Mouse (Mus musculus) forebrain, embryonic 15.5 days (tissue): ENCODE data around the gene Tfap2e. TPM values are rescaled to one million over a fixed set of nuclear protein-coding genes. Genes with fewer than 3 reads are reported as not detected.

ENCODE experiments used
- ATAC-seq: fragments of 200-750 bp; cut with Nextera tagmentation; replicated peaks from 2 replicates; pipeline ENCODE4 v1.8.0; 2017; ENCODE audit warnings: mild to moderate bottlenecking, moderate TSS enrichment, moderate library complexity
- H3K27ac ChIP-seq: fragments of 300-500 bp; sonication (generic); replicated peaks from 2 replicates; pipeline ENCODE4 v1.5.1; 2015; ENCODE audit warnings: mild to moderate bottlenecking, inconsistent platforms
- H3K27me3 ChIP-seq: fragments of 300-500 bp; sonication (generic); 2 replicates; pipeline ENCODE4 v1.6.1; 2015; ENCODE audit warnings: inconsistent platforms
- H3K36me3 ChIP-seq: fragments of 300-500 bp; sonication (generic); 2 replicates; pipeline ENCODE4 v1.6.1; 2015; ENCODE audit warnings: mild to moderate bottlenecking, inconsistent platforms
- H3K4me1 ChIP-seq: fragments of 300-500 bp; sonication (generic); 2 replicates; pipeline ENCODE4 v1.6.1; 2015; ENCODE audit warnings: inconsistent platforms
- H3K4me2 ChIP-seq: fragments of 300-500 bp; sonication (generic); replicated peaks from 2 replicates; pipeline ENCODE4 v1.6.1; 2015; ENCODE audit warnings: mild to moderate bottlenecking, inconsistent platforms
- H3K4me3 ChIP-seq: fragments of 300-500 bp; sonication (generic); 2 replicates; pipeline ENCODE4 v1.5.1; 2015; ENCODE audit warnings: mild to moderate bottlenecking, inconsistent platforms
- H3K9ac ChIP-seq: fragments of 300-500 bp; sonication (generic); replicated peaks from 2 replicates; pipeline ENCODE4 v1.6.1; 2015; ENCODE audit warnings: mild to moderate bottlenecking, inconsistent platforms
- H3K9me3 ChIP-seq: fragments of 300-500 bp; sonication (generic); 2 replicates; pipeline ENCODE4 v1.6.1; 2016; ENCODE audit warnings: inconsistent platforms
- WGBS: fragments of 180-500 bp; shearing (Covaris S2); methylation state at CpG from one replicate; pipeline ENCODE4 v1.1.7; 2015; ENCODE audit warnings: mixed read lengths; 5-methylcytosine and 5-hydroxymethylcytosine counted together
- polyA plus RNA-seq: library from polyadenylated mRNA; unstranded; fragments of >200 nt; fragmentation: Nextera tagmentation; extraction: Ambion mirVana; gene quantifications from 2 replicates; pipeline ENCODE4 v1.2.1, GENCODE M21; 2015

The Tfap2e gene
- polyA plus RNA-seq, 1 experiment from 2014 or later: 0.78 TPM

DNA sequence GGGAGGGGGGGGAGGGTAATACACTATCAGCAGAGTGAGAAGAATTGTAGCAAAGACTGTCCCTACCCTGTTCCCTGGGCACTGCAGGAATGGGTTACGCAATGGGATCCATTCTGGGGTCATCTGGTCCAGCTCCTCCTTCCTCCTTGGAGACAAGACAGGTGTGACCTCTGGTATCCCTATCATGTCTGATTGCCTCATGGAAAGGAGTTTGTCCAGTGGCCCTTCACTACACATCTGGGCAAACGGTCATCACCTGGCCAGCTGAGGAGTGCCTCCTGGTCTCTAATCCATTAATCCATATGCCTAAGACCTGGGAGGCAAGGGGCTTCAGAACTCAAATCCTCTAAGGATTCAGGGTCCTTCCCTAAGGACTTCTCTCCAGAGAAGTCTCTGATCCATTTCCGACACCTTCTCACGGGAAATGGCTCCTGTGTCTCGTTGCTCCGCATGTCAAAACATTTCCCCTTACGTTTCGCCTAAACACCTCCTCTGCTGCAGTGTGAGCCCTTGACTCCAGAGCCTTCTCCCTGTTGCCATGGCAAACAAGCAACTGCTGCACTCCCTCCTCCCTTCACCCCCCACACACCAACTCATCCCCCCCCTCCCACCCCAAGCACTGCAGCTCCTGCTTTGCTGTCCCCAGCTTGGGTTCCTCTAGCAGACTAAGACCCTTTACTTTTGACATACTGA is 15.0 kb upstream of the Tfap2e start:
- peak overlapping the region; percentile 94 for H3K4me2 ChIP-seq
- H3K9ac ChIP-seq: 0 out of 2 replicates have a peak overlapping the region, but pooled peaks have one; percentile 15
- 51% methylated on average over 8 of the region's 8 CpGs for WGBS
- peaks cover 63% of the 10 kb centered on the region for H3K4me1 ChIP-seq
- peaks cover 30% of the 10 kb centered on the region for H3K36me3 ChIP-seq
- ATAC-seq: no peak
- peak overlapping the region; percentile 99 for H3K4me3 ChIP-seq
- no peak overlapping the region for H3K27ac ChIP-seq
- H3K9me3 ChIP-seq: no peaks in the 10 kb centered on the region
- H3K27me3 ChIP-seq: no peaks in the 10 kb centered on the region

- 59% methylated on average over 26 of the region's 26 CpGs for WGBS
Measured at GRCm38 (mm10) chr4:126750046-126750683, 14.1 kb upstream of the Tfap2e start.

DNA sequence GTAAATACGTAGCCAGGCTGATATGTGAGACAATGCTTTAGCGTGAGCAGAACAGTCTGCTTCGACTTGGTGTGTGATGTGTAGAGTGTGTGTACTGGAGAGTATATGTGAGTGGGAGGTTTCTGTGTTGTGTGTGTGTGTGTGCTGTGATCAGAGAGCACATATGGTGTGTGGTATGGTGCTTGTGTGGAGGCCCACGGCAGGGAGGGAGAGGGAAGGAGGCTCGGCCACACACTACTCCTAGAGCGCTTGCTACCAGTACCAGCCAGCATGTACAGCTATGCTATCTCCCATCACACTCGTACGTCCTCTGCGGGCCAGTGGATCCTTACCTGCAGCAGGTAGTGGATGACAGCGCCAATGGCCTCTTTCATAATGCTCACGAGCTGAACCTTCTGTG is 13.5 kb upstream of the Tfap2e start:
- Histone ChIP-seq H3K4me3 (peak overlapping the region; percentile 9), H3K27me3 (no peaks in the 10 kb centered on the region), H3K4me1 (peaks cover 61% of the 10 kb centered on the region), H3K9me3 (no peaks in the 10 kb centered on the region), H3K9ac (no peak overlapping the region), H3K36me3 (peaks cover 42% of the 10 kb centered on the region), H3K27ac (peak overlapping the region; percentile 59), H3K4me2 (peak overlapping the region; percentile 20)
- 78% methylated on average over 11 of the region's 11 CpGs for WGBS
- ATAC-seq: no peak

More at GRCm38 (mm10) chr4:126750046-126750683, 14.1 kb upstream of the Tfap2e start:
- Histone ChIP-seq H3K4me1 (peaks cover 67% of the 10 kb centered on the region), H3K27me3 (no peaks in the 10 kb centered on the region), H3K9me3 (no peaks in the 10 kb centered on the region), H3K9ac (peak overlapping the region; percentile 27; the same call in 1 of the 2 replicates), H3K4me3 (peak overlapping the region; percentile 9), H3K27ac (peak overlapping the region; percentile 59), H3K4me2 (peak overlapping the region; percentile 20), H3K36me3 (peaks cover 36% of the 10 kb centered on the region)
- no peak for ATAC-seq

- Histone ChIP-seq H3K4me2 (no peak overlapping the region), H3K4me1 (peaks cover 56% of the 10 kb centered on the region)
- ATAC-seq: no peak
Measured at GRCm38 (mm10) chr4:126748381-126748780, 12.3 kb upstream of the Tfap2e start.

GRCm38 (mm10) chr4:126746194-126746840 is 10.3 kb upstream of the Tfap2e start:
- Histone ChIP-seq H3K9me3 (no peaks in the 10 kb centered on the region), H3K27me3 (0 out of 2 replicates have a peak, but pooled peaks cover 4% of the 10 kb centered on the region), H3K27ac (no peak overlapping the region; the same call in 1 of the 2 replicates), H3K9ac (no peak overlapping the region), H3K4me3 (no peak overlapping the region), H3K36me3 (peaks cover 46% of the 10 kb centered on the region), H3K4me2 (no peak overlapping the region), H3K4me1 (peaks cover 43% of the 10 kb centered on the region)
- 81% methylated on average over 10 of the region's 10 CpGs for WGBS
- no peak for ATAC-seq

More at GRCm38 (mm10) chr4:126748381-126748780, 12.3 kb upstream of the Tfap2e start:
- Histone ChIP-seq H3K4me3 (no peak overlapping the region), H3K27ac (no peak overlapping the region), H3K36me3 (peaks cover 46% of the 10 kb centered on the region), H3K9ac (no peak overlapping the region), H3K27me3 (no peaks in the 10 kb centered on the region), H3K9me3 (no peaks in the 10 kb centered on the region)
- WGBS: 91% methylated on average over 8 of the region's 8 CpGs

GRCm38 (mm10) chr4:126745506-126746193 is 9.6 kb upstream of the Tfap2e start:
- 32% methylated on average over 13 of the region's 13 CpGs for WGBS
- no peak for ATAC-seq
- no peak overlapping the region for H3K4me2 ChIP-seq
- no peak overlapping the region; the same call in 1 of the 2 replicates for H3K27ac ChIP-seq
- H3K4me1 ChIP-seq: peaks cover 37% of the 10 kb centered on the region
- 0 out of 2 replicates have a peak, but pooled peaks cover 4% of the 10 kb centered on the region for H3K27me3 ChIP-seq
- H3K36me3 ChIP-seq: peaks cover 46% of the 10 kb centered on the region
- H3K9me3 ChIP-seq: no peaks in the 10 kb centered on the region
- no peak overlapping the region for H3K9ac ChIP-seq
- no peak overlapping the region for H3K4me3 ChIP-seq

GRCm38 (mm10) chr4:126744831-126745230 is 8.8 kb upstream of the Tfap2e start:
- Histone ChIP-seq H3K9ac (no peak overlapping the region), H3K4me2 (no peak overlapping the region), H3K9me3 (no peaks in the 10 kb centered on the region), H3K36me3 (peaks cover 46% of the 10 kb centered on the region), H3K4me1 (peaks cover 28% of the 10 kb centered on the region), H3K27me3 (peaks cover 5% of the 10 kb centered on the region; the same call in 1 of the 2 replicates), H3K27ac (no peak overlapping the region), H3K4me3 (no peak overlapping the region)
- 85% methylated on average over 14 of the region's 14 CpGs for WGBS
- no peak for ATAC-seq

DNA sequence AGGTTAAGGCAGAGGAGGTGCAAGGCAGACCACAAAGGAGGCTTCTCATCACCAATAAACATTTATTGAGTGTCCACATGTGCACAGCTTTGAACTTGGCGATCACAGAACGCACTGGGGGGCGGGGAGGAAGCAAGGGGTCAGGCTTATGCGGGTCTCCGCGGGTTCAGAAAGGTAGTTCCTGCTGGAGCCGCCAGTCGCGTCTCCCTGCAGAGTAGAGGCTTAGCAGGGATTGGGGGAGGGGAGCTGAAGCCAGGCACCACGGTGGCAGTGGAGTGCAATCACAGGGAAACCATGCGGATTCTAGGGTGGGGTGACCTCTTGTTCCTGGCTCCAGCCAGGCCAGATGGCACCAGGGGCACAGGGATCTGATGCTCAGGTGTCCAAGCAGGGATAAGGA is 7.7 kb upstream of the Tfap2e start:
- Histone ChIP-seq H3K4me3 (no peak overlapping the region), H3K27ac (no peak overlapping the region), H3K9me3 (no peaks in the 10 kb centered on the region), H3K9ac (no peak overlapping the region), H3K36me3 (peaks cover 39% of the 10 kb centered on the region), H3K27me3 (peaks cover 16% of the 10 kb centered on the region; the same call in 1 of the 2 replicates), H3K4me1 (peaks cover 17% of the 10 kb centered on the region), H3K4me2 (no peak overlapping the region)
- ATAC-seq: no peak
- 11% methylated on average over 11 of the region's 11 CpGs for WGBS

- 58% methylated on average over 2 of the region's 2 CpGs for WGBS
- Histone ChIP-seq H3K27me3 (peaks cover 23% of the 10 kb centered on the region; the same call in 1 of the 2 replicates), H3K9me3 (no peaks in the 10 kb centered on the region), H3K4me1 (peaks cover 10% of the 10 kb centered on the region; the same call in 1 of the 2 replicates), H3K36me3 (peaks cover 32% of the 10 kb centered on the region), H3K9ac (no peak overlapping the region), H3K4me3 (no peak overlapping the region), H3K27ac (no peak overlapping the region), H3K4me2 (no peak overlapping the region)
- no peak for ATAC-seq
Measured at GRCm38 (mm10) chr4:126742976-126743375, 6.9 kb upstream of the Tfap2e start.

DNA sequence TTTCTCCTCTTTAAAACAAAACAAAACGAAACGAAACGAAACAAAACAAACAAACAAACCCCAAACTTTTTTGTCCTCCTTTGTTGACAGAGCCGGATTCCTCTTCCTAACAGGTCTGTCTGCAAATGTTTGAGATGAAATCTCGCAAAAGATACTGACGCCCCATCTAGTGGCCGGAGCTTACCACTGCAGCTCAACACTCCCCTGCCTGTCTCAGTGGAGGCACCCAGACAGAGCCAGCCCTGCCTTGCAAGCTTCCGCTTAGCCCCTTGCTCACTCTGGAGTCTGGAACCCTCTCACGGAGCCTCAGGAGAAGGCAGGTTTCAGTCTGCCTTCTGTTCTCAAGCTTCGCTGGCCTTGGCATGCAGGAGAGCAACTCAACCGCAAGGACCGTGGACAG is 5.4 kb upstream of the Tfap2e start:
- H3K4me2 ChIP-seq: 0 out of 2 replicates have a peak overlapping the region, but pooled peaks have one; percentile 18
- 3% methylated on average over 12 of the region's 12 CpGs for WGBS
- H3K27ac ChIP-seq: no peak overlapping the region
- H3K36me3 ChIP-seq: peaks cover 21% of the 10 kb centered on the region
- no peak overlapping the region for H3K4me3 ChIP-seq
- ATAC-seq: peak; percentile 73
- peaks cover 8% of the 10 kb centered on the region; the same call in 1 of the 2 replicates for H3K4me1 ChIP-seq
- H3K9ac ChIP-seq: no peak overlapping the region
- peaks cover 39% of the 10 kb centered on the region for H3K27me3 ChIP-seq
- H3K9me3 ChIP-seq: no peaks in the 10 kb centered on the region

DNA sequence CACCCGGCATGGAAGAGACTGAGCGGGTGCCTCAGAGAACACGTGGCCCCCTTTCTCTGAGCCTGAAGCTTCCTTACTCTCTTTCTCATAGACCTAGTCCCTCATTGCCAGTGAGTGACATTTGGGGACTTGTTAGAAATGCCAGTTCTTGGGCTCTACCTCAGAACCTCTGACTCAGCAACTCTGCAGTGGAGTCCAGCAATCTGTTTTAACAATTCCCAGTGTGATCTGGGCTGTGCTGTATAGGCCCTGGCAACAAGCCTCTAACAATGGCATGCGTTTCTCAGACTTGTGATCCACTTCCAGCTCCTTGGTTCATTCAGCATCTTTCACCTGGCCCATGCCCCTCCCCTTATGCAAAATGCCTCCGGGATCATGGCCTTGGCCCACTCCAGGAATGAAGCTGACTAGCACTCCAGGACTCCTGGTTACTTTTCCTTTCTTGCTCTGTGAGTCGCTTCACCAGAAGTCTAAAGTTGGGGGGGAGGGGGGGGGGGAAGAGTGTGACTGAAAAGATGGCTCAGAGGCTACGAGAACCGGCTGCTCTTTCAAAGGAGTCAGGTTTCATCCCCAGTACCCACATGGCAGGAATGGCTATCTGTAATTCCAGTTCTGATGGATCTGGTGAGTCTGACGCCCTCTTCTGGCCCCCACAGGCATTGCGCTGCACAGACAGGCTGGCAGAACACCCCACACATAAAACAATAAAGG is 4.1 kb upstream of the Tfap2e start:
- Histone ChIP-seq H3K27ac (no peak overlapping the region), H3K27me3 (peaks cover 52% of the 10 kb centered on the region), H3K9ac (no peak overlapping the region), H3K4me3 (no peak overlapping the region), H3K36me3 (peaks cover 10% of the 10 kb centered on the region), H3K4me2 (no peak overlapping the region), H3K4me1 (peaks cover 13% of the 10 kb centered on the region), H3K9me3 (no peaks in the 10 kb centered on the region)
- 17% methylated on average over 10 of the region's 10 CpGs for WGBS
- ATAC-seq: no peak
